Mouse (Mus musculus): ENCODE measurements around the gene Crtac1. TPM values are rescaled to one million over a fixed set of nuclear protein-coding genes. Genes with fewer than 3 reads are reported as not detected.

The Crtac1 gene
- 10 to 100 TPM; 69.2 to 86.4 TPM for total RNA-seq (2021)

- DNase-seq (ENCODE audit: extremely low spot score in 1 of 2, low spot score in 2 of 2) = peak; percentile 89 to 91
- intact Hi-C loops (cut with DNase I) = loop anchor here (5.0 kb wide), 2 partner anchors 86 to 114 kb away; partner anchors contain the start of gene R3hcc1l
Observed at GRCm38 (mm10) chr19:42431485-42432190, at the start of gene Crtac1. Gene Crtac1, minus strand, starts transcription at chr19:42431783.

GRCm38 (mm10) chr19:42478303-42478702 lies 46.7 kb upstream of the Crtac1 start:
- DNase-seq (ENCODE audit: extremely low spot score in 1 of 2, low spot score in 2 of 2) = no peak
- intact Hi-C loops (cut with DNase I) = no loop called here

- DNase-seq (ENCODE audit: extremely low spot score in 1 of 2, low spot score in 2 of 2) = no peak
- intact Hi-C loops (cut with DNase I) = no loop called here
Observed at GRCm38 (mm10) chr19:42477769-42478168, 46.2 kb upstream of the Crtac1 start.

- DNase-seq (ENCODE audit: extremely low spot score in 1 of 2, low spot score in 2 of 2) = no peak
- intact Hi-C loops (cut with DNase I) = no loop called here
Observed at GRCm38 (mm10) chr19:42472831-42473230, 41.2 kb upstream of the Crtac1 start.

GRCm38 (mm10) chr19:42471571-42471970 lies 40.0 kb upstream of the Crtac1 start:
- DNase-seq (ENCODE audit: extremely low spot score in 1 of 2, low spot score in 2 of 2) = no peak
- intact Hi-C loops (cut with DNase I) = no loop called here

DNA sequence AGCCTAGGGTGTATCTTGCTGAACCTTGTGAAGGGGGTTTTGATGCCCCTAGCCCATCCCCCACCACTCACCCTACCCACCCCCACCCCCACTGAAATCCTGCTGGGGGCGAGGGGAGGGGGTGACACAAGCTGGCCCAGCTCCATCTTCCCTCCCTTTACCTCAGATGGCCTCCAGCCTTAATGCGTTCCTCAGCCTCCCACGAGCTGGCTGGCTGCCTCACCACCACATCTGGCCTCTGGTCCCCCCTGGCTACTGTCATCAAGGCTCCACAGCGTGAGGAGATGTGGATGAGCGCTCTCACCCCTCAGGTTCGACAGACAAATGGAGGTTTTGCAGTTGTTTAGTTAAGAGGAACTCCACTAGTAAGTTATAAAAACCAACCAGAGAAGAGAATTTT lies 30.3 kb upstream of the Crtac1 start:
- no peak for DNase-seq (ENCODE audit: extremely low spot score in 1 of 2, low spot score in 2 of 2)
- intact Hi-C loops (cut with DNase I) = no loop called here

- intact Hi-C loops (cut with DNase I) = no loop called here
- no peak for DNase-seq (ENCODE audit: extremely low spot score in 1 of 2, low spot score in 2 of 2)
Observed at GRCm38 (mm10) chr19:42461353-42461752, 29.8 kb upstream of the Crtac1 start.

DNA sequence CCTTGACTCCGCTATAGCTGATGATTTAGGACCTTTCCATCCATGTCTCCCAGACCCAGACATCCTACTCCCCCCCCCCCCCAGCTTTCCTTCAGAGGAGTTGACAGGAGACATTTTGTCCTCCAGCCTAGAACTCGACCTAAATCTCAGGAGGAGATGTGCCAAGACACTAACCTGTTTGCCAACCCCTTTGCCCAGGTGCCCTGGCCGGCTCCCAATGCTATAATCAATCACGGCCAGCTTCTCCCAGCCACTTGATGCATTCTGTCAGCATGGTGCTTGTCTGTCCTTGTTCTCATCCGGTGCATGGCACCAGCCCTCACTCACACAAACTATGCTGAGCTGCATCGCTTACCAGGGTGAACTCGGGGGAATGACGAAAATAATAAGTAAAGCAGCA lies 27.9 kb upstream of the Crtac1 start:
- intact Hi-C loops (cut with DNase I) = no loop called here

GRCm38 (mm10) chr19:42454481-42455236 lies 23.1 kb upstream of the Crtac1 start:
- DNase-seq (ENCODE audit: extremely low spot score in 1 of 2, low spot score in 2 of 2) = no peak
- intact Hi-C loops (cut with DNase I) = no loop called here

More for the DNA sequence above, 27.9 kb upstream of the Crtac1 start:
- DNase-seq (ENCODE audit: extremely low spot score in 1 of 2, low spot score in 2 of 2) = no peak

DNA sequence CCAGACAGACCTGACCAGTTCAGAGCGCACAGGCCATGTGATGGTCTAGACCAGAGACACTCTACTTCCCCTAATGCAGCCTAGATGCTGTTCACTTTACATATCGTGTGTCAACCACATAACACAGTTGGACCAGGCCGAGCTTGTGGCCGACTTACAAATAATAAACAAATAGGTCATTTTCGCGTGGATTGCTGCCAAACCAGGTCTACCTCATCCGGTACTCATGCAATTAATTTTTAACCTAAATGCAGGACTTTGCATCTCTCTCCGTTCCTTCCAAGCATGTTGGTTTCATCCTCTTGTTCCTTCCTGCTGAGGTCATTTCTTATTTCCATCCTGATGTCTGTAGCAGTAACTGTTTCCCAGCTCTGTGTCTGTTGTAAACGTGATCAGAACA lies 22.4 kb upstream of the Crtac1 start:
- intact Hi-C loops (cut with DNase I) = no loop called here
- no peak for DNase-seq (ENCODE audit: extremely low spot score in 1 of 2, low spot score in 2 of 2)

DNA sequence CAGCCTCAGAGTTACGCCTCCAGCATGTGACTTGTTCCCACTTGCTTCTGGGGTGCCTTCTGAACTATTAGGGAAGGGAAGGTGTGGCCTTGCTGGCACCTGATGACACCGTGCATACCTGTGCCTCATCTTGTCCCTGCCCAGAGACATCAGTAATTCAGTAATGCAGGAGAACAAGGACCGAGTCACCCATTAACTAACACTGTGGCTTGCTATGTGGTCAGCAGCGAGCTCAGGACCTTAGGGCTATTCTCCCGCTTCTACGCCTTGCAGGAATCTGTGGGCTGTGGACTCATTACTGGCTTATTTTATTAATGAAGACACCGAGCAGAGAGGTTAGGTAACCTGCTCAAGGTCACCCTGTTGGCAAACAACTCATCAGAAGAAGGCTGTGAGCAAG lies 21.0 kb upstream of the Crtac1 start:
- no peak for DNase-seq (ENCODE audit: extremely low spot score in 1 of 2, low spot score in 2 of 2)
- intact Hi-C loops (cut with DNase I) = no loop called here

GRCm38 (mm10) chr19:42448539-42448938 lies 17.0 kb upstream of the Crtac1 start:
- DNase-seq (ENCODE audit: extremely low spot score in 1 of 2, low spot score in 2 of 2) = no peak
- intact Hi-C loops (cut with DNase I) = no loop called here

DNA sequence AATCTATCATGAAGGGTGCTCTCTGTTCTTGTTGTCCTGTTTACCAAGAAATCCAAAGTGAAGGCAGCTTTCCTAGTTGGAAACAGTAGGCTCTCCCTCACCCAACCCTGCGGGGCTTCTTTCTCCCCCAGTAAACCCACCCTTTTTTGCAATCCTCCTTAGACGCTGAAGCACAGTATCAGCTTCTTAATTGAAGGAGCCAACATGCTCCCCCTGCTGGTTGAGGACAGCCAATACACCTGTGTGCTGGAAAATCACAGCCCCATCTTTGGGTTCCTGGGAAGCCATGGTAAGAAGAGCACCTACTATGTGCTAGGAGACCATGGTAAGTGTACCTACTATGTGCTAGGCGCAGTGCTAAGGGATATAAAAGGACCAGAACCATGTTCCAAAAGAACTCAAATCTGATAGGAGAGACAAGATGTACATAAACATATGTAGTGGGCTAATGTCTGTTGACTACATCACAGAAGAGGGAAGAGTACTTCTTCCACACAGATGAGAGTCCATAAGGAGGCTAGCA lies 12.4 kb upstream of the Crtac1 start:
- no peak for DNase-seq (ENCODE audit: extremely low spot score in 1 of 2, low spot score in 2 of 2)
- intact Hi-C loops (cut with DNase I) = no loop called here

DNA sequence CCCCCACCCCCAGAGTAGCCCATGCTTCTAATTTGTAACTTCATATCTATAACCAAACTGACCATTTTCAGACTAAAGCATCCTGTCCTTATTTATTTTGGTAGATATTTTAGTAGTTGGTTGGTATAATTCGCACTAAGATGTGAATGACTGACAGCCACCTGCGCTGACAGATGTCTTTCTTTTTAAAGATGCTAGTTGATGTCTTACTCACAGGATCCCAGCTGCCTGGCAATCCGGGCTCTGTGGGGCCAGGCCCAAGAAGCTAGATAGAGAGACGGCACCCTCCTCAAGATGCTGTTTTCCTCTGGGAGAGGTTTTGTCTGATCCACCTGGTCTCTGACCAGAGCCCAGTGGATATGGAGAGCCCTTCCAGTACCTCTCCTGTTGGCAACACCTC lies 11.7 kb upstream of the Crtac1 start:
- no peak for DNase-seq (ENCODE audit: extremely low spot score in 1 of 2, low spot score in 2 of 2)
- intact Hi-C loops (cut with DNase I) = no loop called here

GRCm38 (mm10) chr19:42442246-42443197 lies 10.9 kb upstream of the Crtac1 start:
- no peak for DNase-seq (ENCODE audit: extremely low spot score in 1 of 2, low spot score in 2 of 2)
- intact Hi-C loops (cut with DNase I) = no loop called here

GRCm38 (mm10) chr19:42440089-42440488 lies 8.5 kb upstream of the Crtac1 start:
- intact Hi-C loops (cut with DNase I) = no loop called here
- no peak for DNase-seq (ENCODE audit: extremely low spot score in 1 of 2, low spot score in 2 of 2)

DNA sequence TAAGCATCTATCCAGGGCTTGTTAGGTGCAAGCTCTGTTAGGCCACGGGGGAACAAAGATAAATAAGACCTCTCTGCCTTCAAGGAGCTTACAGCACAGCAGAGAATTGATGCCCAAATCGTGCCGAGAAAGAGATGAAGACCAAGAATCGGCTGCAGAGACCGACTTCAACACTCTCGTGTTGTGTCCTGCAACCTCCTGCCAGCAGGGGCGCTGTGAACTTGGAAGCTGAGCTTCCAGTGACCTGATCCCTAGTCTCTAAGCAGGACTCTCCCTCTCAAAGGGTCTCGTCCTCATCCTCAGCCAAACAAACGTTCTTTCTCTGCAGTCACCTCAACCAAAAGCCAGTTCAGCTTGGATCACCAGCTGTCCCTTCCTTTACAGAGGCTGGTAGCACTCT lies 7.8 kb upstream of the Crtac1 start:
- no peak for DNase-seq (ENCODE audit: extremely low spot score in 1 of 2, low spot score in 2 of 2)
- intact Hi-C loops (cut with DNase I) = no loop called here

- DNase-seq (ENCODE audit: extremely low spot score in 1 of 2, low spot score in 2 of 2) = no peak
- intact Hi-C loops (cut with DNase I) = no loop called here
Observed at GRCm38 (mm10) chr19:42435621-42436020, 4.0 kb upstream of the Crtac1 start.

- intact Hi-C loops (cut with DNase I) = loop anchor here (5.0 kb wide), 2 partner anchors 85 to 115 kb away; partner anchors contain the start of gene R3hcc1l
- DNase-seq (ENCODE audit: extremely low spot score in 1 of 2, low spot score in 2 of 2) = no peak
Observed at GRCm38 (mm10) chr19:42432761-42433160, 1.2 kb upstream of the Crtac1 start.

Measured in left cerebral cortex, postnatal 10 days (tissue).